Mouse (Mus musculus) kidney, adult 10 weeks (tissue): ENCODE measurements around the gene Smok2b. TPM values are rescaled to one million over a fixed set of nuclear protein-coding genes. Genes with fewer than 3 reads are reported as not detected.

Source experiments
- polyA plus RNA-seq: library from polyadenylated mRNA; stranded (reverse); fragments of 350-450 nt; fragmentation: Illumina TruSeq; extraction: RNeasy Lipid Tissue Mini Kit (QIAGEN cat#74804); gene quantifications from one replicate; pipeline ENCODE4 v1.2.3, GENCODE M21; 2014; ENCODE audit warnings: low read depth, low replicate concordance

Smok2b gene
- not detected for polyA plus RNA-seq

DNA sequence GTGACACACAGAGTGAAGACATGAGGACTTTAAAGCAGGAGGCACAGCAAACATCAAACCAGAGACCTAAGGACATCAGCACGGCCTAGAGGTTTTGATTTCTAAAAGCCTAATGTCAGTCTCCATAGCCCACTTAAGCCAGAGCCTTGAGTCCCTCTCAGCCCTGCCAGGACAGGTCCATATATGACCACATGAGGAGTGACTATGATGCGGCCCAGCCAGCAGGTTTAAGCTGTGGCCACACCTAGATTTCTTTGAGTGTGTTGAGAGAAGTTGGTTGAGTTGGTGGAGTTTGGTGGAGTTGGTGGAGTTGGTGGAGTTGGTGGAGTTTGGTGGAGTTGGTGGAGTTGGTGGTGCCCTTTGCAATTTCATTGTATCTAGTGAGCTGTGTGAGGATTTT lies at the start of gene Smok2b:
TSS of gene Smok2b (plus strand) at position 301 of the 400 bp plus-strand sequence.

GRCm38 (mm10) chr17:13220888-13221287 lies 9.2 kb upstream of the Smok2b start, which contains the start of gene Smok2a:
Gene Smok2a, plus strand, starts transcription at chr17:13221188.

Other genes with a start within 250 kb of the Smok2b start
- 127 TPM for gene Wtap, start 236.1 kb upstream of the Smok2b start, polyA plus RNA-seq
- 265 TPM for gene Sod2, start 223.4 kb upstream of the Smok2b start, polyA plus RNA-seq
- gene Gpr31b, start 178.0 kb upstream of the Smok2b start, polyA plus RNA-seq, result not detected
- 0.36 TPM for gene Tcp10b, start 169.2 kb upstream of the Smok2b start, polyA plus RNA-seq
- gene Unc93a, start 98.4 kb upstream of the Smok2b start, polyA plus RNA-seq, result not detected
- gene Smok2a, start 9.1 kb upstream of the Smok2b start, polyA plus RNA-seq, result not detected
- gene Tcp10c, start 124.3 kb downstream of the Smok2b start, polyA plus RNA-seq, result not detected